Mouse (Mus musculus) urinary bladder, postnatal 36 days (tissue): ENCODE data around the gene Gsn.

Experiments used
- DNase-seq, 2 experiments: peaks; one replicate each; pipeline ENCODE4 v3.0.0; 2022; ENCODE audit warnings: low spot score in 2 of 2, mixed read lengths in 1 of 2

Gene Gsn

DNA sequence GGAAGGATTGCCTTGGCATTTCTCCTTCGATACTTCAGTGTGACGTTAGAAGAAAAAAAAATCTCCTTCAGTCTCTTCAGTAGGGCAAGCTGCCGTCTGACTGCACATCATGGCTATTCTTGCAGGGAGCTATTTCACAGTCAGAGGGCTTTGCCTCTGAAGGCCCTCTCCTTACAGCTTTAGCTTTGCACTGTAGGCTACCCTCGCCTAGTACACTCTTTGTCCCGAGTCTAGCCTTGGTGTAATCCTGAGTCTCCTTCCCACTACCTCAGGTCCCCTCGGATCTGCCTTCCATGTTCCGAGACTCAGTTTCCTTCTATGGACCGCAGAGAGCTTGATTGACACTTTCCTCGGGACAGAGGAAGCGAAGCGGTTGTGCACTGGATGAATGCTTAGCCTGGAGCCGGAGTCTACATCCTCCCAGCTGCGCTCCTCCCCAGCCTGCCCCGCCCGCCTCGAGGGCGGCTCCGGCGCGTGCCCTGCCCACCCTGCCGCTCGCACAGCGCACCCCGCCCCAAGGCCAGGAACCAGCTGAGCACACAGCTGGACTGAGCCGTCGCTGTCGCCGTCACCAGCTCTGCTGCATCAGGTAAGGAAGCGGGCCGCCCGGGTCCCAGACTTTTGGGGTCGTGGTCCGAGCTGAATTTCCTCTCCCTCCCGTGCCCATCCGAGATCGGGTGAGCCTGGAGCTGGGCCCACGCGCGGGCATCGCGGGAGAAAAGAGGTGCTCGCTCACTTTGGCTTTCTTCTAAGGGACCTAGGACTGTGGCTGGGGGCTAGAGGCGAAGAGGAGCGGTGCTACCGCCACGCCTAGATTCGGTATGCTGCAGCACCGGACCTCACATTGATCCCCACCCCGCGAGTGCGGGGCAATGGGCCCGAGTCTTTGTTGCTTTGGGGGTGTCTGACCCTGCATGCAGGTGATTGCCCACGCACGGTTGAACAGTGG lies at the start of gene Gsn:
TSS of gene Gsn (plus strand) at position 496 of the 949 bp plus-strand sequence.
- DNase-seq: peak; percentile 77 to 87

DNA sequence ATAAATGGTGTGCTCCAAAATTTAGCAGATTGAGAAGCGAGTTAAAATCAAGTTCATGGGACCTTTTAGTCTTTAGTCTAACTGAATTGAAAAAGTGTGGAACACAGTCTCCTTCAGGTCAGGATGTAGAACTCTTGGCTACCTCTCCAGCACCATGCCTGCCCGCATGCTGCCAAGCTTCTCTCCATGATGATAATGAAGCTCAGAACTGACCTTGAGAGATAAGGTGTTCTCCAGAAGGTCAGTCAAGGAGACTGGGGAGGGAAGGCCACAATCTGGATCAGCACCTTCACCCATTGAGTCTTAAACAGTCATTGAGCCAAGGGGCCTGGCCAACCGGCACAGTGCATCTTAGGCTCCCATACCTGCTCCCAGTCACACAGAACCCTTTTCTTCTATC lies 49.4 kb upstream of the Gsn start:
- no peak for DNase-seq

DNA sequence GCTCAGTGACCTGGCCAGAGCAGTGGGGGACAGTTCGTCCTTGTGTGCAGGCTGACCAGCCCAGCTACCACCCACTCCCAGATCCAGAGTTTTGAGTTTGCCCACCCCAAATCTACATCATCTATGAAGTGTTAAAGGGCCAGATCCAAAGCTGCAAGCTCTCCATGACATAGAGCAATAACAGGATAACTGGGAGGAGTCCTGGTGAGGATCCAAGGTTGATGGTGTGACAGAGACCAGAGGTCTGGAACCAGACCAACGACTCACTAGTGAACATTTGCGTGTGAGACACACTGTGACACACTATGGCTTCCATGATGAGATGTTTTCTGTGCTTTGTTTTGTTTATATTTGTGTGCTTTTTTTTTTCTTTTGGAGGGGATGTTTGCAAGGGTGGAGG lies 48.1 kb upstream of the Gsn start:
- no peak for DNase-seq

DNA sequence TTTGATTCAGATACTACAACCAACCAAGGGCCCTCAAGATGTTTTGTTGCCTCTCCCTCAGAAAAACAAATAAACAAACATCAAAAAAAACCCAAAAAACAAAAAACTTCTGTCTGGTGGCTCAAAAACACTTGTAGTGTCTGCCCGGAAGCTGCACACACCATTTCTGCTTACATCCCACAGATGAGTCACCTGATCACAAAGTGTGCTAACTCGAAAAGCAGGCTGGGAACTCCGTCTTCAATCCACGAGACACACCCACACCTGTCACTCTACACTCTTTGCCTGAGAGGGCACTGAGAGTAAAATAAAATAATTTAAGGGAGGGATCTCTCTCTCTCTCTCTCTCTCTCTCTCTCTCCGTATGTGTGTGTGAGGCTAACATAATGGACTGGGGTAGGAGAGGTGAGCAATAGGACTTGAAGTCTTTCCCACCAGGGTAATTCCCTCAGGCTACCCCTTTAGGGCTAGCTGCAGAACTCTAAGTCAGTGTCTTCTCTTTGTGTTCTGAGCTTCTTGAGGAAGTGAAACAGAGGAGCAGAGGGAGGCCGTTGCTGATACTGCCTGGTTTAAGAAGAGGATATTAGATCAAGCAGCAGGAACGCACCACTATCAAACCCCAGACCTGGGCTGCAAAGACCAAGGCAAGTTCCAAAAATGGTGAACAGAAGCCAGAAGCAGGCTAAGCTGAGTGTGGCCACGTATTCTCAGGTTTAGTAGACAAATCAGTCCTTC lies 47.1 kb upstream of the Gsn start:
- DNase-seq: no peak

DNA sequence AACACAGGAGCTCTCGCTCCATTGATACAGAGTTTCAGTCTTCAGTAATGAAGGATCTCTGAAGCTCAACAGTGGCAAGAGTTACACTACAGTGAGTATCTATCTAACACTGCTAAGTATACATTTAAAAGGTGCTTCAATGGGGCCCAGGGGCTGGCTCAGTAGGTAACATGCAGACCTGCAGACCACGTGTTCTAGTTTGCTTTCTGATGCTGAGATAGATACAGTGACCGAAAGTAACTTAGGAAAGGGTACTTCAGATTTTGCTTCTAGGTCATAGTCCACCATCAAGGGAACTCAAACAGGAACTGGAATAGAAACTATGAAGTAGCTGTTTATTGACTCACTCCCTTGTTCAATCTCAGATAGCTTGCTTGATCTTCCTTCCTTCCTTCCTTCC lies 44.5 kb upstream of the Gsn start:
- DNase-seq: no peak

DNA sequence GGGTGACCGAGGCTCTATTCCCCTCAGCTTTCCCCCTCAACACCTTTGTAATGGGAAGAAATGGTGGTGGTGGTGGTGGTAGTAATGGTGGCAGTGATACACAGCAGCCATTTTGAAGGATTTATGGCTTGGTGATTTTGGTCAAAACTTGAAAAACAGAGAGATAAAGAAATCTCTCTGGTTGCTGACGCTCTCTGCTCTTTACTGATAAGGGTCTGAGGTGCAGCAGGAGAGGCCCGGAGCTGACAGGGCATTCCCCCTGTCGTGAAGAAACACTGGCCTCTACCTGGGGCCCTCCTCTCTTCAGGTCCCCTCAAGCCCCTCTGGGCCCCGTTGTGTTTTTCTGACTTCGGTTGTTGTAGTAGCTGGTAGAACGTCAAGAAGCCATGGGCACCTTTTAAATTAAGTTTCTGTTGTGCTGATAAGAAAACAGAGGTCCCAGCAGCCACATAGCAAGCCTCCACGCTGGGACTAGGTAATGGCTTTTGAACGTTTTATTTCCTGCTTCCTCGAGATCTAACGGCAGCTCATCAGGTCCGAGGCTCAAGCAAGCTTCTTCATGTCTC lies 42.8 kb upstream of the Gsn start:
- no peak for DNase-seq

DNA sequence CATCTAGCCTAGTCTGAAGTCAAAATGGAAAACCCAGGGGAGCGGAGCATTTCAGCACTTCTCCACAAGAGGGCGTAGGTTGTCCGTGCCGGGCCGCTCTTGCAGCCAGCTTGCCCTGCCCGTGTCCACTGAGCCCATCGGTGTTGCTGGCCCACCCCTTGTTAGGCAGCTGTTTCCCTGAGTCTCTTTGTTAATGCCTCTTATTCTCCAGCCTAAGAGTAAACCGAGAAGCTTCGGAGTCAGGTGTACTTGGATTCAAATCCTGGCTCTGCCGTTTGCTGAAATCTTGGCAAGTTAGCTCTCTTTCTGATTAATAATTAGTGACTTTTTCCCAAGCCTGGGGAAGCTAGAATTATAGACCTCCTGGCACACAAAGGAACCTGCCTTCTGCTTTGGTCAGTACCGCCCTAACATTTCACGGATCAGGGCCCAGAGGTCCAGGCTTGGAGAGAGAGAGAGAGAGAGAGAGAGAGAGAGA lies 41.3 kb upstream of the Gsn start:
- DNase-seq: peak; percentile 85 to 86

DNA sequence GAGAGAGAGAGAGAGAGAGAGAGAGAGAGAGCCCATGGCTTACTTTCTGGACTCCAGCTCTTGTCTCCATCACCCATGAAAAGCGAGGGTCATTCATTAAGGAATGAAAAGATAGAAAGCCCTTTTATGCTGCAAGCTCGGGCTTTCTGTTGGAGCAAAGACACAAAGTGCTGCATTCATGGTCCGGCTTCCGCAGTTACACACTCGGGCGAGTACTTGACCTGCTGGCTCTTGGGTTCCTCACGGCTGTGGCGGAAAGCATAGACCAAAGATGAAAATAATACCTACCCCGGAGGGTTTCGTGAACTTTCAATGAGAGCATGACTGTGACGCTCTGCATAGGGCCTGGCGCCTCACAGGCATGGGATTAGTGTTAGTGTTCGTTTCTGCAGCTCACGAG lies 40.8 kb upstream of the Gsn start:
- DNase-seq: no peak

DNA sequence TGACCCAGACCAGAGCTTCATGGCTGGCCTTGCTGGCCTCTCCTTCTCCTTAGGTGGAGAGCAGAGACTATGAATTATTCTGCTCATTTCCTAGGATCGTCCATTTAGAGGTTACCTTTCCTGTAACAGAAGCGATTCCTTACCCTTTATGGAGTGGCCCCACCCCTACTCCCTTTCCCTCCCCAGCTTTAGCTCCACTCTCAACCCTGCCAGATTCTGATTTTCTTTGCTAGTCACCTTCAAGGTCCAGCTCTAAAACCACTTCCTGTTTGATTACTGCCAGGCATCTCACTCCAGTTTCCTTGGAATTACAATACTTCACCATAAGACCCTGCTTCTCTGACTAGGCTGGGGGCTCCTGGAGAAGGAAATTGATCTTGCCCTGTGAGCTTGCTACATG lies 39.5 kb upstream of the Gsn start:
- DNase-seq: no peak

DNA sequence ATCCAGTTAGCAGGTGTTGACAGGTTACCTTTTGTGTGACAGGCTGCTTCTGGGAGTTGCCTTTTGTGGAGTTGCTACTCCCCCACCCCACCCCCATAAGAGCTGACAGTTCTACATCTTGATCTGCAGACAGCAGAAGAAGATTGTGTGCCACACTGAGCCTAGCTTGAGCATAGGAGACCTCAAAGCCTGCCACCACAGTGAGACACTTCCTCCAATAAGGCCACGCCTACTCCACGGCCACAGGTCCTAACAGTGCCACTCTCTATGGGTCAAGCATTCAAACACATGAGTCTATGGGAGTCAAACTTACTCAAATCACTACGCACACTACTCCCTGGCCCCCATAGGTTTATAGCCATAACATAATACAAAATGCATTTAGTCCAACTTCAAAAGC lies 37.4 kb upstream of the Gsn start:
- DNase-seq: no peak

DNA sequence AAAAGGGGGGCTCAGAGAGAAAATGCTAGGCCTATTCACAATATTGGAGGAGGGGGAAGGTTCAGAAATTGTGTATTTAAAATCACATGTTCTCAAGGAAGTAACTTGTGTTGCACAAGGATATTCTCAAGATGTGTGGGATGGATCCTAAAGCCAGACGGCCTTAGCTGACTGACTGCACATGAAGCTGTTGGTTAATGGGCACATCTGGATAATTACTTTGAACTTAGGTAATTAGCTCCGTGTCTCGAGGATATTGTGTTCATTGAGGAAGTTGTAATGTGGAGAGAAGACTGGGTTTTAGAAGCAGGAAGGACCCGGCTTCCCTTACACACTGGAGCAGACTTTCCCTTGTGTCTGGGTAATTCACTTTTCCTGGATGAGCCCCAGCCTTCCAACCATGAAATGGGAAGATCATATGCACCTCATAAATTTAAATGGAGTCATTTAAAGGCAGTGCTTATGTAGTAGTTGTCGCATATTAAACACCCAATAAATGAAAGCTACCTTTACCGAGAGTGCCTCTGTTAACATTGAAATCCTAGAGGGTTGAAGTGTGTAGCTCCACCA lies 33.3 kb upstream of the Gsn start:
- no peak for DNase-seq

DNA sequence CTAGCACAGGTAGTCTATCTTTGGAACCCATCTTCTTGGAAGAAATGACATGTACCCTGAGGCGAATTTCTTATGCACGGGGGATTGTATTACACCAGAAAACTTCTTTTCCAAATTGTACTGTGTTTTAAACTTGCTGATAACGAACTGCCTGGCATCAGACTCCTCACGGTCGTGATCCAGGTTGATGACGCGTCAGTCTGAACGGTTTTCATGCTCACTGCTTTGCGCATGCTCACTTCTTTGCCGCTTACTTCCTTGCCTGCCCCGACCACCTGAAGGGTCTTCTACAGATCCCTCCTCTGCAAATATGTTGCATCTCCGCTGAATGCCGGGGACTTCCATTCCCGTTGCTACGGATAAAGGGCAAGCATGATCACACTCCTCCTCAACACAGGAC lies 31.9 kb upstream of the Gsn start:
- DNase-seq: no peak

DNA sequence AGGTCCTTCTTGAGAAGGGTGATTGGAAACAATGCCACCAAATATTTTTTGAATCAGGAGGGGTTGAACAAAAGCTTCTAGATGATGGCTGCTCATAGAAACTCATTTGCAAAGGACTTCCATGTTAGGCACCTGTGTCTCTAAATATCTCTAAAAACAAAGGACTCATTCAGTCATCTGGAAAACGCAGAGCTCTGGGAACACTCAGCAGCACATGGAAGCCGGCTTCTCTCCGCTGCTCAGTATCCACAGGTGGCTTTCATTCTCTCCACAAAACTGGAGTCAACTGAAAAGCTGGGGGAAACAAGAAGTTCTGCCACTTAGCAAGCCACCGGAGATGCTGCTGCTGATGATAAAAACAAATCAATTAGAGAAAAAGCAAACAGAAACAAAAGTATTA lies 28.0 kb upstream of the Gsn start:
- DNase-seq: no peak

DNA sequence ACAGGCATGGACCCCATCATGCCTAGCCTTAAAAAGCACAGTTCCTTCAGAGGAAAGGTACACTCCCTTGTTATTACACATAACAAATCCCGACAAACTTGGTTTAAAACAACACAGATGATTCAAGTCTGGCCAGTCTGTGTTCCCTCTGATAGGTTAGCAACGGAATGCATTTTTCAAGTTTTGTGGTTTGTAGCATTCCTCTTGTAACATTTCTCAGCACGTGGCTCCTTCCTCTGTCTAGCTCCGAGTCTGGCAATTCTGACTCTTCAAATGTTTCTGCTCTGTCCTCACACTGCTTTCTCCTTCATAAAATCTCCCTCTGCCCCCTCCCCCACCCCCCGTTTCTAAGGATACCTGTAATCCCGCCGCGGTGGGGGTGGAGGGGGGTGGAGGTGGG lies 26.0 kb upstream of the Gsn start:
- DNase-seq: no peak

DNA sequence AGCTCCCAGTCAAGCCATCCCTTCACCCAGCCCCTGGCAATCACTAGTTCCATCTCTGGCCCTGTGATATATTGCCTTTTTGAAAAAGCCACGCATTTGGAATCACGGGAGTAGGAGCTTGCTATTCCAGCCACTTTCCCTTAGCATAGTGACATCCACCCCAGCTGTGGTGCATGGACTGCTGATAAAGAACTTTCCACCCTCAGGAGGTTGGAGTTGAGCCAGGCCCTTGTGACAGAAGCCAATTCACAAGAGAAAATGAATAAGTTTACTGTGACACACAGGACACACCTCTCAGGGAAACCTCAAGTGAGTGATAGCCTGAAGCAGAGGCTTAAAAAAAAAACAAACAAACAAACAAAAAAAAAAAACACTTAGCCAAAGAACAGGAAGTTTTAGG lies 24.3 kb upstream of the Gsn start:
- peak in 1 of 2 experiments; percentile 43 for DNase-seq

DNA sequence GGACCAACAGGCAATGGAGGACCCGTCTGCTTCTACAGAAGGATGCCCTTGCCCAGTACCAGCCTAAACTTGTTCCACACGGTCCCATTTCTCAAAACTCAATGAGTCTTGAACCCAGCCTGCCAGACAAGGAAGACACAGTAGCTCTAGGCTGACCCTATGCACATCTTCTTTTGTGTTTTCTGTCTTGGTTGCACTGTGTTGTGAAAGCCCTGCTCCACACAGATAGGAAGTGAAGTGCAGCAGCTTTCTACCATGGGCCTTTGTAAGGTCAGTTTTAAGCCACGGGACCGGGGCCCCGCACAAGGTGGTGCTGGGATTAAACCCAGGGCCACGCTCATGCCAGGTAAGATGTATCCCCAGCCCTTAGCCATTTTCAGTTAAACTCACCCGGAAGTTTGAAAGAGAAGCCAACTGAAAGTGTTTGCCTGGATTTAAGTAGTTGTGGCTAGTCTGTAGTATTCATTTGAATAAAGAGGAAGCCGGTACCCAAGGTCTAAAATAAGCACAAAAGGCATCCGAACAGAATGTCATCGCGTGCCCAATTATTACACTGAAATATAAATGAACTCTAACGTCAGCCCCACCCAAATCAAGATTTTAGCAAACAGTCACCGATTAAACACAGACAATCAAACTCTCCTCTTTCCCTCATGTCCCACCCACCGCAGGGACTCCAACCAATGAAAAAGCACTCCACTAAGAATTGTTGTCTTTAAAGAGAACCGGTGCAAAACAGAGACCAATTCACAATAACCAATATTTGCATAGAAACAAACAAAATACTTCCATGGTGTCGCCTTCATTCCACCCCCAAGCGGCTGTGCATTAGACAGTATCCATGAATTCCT lies 23.4 kb upstream of the Gsn start:
- DNase-seq: no peak

DNA sequence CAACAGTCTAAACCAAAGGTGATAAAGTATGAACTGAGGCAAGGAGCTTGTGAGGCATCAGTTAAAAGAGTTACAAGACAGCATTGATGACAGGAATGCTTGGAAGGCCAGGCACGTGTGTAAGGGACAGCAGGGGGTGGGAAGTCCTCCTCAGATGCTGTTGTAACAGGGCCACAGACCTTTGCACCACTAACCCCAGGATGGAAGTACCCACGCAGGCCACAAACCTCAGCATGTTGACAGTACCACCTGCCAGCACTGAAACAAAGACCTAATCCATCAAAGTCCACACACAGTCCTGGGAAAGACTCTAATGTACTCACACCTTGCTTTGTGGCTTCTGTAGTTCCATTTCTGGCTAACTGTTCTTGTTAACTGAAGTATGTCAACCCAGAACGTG lies 22.3 kb upstream of the Gsn start:
- DNase-seq: no peak

DNA sequence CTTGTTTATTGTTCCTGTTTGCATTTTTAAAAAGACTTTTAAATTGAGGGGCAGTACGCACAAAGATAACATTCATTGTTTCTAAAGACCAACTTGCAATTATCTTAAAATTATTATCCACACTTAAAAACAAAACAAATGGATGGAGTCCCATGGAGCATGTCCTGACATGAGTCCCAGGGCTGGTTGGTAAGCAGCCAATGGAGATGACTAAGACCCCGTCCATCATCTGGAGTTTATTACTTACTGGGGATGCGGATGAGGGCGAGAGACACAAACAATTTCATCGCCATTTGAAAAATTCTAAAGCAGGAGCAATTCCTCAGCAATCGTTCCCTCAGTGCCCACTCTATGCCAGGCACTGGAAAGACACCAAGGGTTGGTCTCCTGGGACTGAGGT lies 21.2 kb upstream of the Gsn start:
- no peak for DNase-seq

DNA sequence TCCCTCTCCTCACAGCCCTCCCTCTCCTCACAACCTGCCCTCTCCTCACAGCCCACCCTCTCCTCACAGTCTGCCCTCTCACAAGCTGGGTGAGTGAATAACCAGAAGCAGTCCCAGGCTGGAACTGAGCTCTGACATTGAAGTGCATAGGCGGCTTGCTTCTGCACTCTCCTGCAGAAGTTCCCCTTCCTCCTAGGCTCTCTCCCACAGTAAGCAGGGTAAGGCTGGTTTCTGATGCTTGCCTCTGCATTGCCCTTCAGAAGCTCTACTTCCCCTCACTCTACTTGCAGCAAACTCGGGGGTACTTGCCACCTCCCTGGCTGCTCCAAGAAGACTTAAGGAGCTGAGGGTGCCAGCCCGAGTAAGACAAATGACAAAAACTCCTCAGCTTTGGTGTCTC lies 11.9 kb upstream of the Gsn start:
- no peak for DNase-seq

DNA sequence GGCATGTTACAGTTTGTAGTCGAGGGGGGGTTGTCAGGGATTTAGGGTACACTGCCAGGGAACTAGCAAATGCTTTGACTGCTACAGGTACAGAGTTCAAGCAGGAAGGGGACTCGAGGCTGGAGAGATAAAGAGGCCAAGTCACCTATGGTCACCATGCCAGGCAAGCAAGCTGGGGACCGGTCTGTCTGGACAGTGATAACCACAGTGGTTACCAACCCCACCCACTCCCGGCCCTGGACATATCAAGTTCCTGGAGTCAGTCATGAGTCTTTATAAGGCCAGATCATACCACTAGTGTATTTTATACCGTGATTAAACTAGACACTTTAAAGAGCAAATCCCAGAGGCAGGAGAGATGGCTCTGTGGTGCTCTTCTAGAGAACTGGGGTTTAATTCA lies 8.4 kb upstream of the Gsn start:
- peak; percentile 27 to 38 for DNase-seq

DNA sequence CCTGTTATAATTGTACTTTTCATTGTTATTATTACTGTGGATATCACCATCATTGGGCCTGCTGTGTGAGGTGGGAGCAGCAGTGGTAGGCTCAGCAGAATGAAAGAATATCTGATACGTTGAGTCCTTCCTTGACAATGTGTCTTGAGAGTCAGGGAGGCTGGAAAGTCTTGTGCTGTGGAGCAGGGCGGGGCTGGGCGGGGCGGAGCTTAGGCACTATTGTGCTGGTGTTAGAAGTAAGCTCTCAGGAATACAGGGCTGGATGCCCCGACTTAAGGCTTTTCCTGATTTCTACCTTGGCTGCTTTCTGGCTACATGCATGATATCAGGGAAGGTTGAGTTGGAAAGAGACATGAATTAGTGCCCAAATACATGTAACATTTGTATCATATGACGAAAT lies 3.4 kb upstream of the Gsn start:
- no peak for DNase-seq
